Mouse (Mus musculus) left cerebral cortex, adult 8-10 months (tissue): ENCODE measurements around the gene Cfap74. TPM values are rescaled to one million over a fixed set of nuclear protein-coding genes. Genes with fewer than 3 reads are reported as not detected.
A peak's percentile ranks its signal among the peaks of the same experiment; 100 is the strongest.
"Not testable (repeated sequence)": the region's sequence is repeated elsewhere in the genome, so short reads cannot be mapped to it uniquely, and the experiment has no call there.

Experiments
- DNase-seq, 2 experiments: peaks; one replicate each; pipeline ENCODE4 v3.0.0; 2022; ENCODE audit warnings: low spot score in 2 of 2
- total RNA-seq, 4 experiments: library from RNA; stranded (reverse); gene quantifications; 2 replicates each; pipeline ENCODE4 v1.2.4; 2022

Cfap74 gene
- total RNA-seq, 4 experiments from 2014 or later: 13.3 to 18.2 (median 15.7) TPM

DNA sequence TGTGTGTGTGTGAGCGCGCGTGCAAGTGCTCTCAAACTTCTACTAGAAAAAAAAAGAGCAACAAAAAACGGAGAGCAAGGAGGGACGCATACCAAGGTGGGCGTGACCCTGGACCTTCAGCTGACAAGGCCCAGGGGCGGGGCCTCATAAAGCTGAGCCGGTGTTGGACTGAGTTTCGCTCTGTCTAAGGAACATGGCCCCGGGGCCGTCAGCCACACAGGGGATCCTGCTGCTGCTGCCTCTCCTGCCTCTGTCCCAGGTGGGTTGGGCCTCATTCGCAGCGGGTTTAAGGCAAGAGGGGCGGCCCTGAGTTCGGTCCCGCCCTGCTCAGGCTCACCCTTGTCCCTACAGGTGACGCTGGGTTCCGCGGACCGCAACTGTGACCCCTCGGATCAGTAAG lies 60.0 kb downstream of the Cfap74 start, which contains the start of gene Tmem52:
TSS of gene Tmem52 (plus strand) at position 163 of the 400 bp plus-strand sequence.
- DNase-seq: no peak

DNA sequence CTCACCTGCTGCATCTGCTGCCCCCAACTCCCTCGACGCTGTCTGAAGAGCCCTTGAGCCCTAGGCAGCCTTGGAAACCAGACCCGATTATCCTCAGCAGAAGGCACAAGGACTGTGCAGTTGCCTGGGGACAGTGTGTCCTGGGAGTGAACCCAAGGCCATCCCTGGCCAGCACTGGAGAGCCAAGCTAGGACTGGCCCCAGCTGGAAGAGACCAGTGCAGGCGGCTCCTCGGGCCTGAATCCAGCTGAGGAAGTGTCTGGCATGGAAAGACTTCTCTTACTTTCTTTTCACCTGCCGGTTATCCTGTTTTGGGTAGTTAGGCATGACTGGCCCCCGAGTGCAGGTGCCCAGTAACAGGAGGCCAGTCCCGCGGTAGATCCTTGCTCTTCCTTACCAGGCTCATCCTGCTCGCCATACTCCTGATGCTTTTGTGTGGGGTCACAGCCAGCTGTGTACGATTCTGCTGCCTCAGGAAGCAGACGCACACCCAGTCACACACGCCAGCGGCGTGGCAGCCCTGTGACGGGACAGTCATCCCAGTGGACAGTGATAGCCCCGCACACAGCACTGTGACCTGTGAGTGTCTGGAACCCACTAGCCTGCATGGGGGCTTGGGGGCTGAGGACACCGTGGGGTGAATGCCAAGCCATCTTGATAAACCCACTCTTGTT lies 60.7 kb downstream of the Cfap74 start:
- DNase-seq: no peak

DNA sequence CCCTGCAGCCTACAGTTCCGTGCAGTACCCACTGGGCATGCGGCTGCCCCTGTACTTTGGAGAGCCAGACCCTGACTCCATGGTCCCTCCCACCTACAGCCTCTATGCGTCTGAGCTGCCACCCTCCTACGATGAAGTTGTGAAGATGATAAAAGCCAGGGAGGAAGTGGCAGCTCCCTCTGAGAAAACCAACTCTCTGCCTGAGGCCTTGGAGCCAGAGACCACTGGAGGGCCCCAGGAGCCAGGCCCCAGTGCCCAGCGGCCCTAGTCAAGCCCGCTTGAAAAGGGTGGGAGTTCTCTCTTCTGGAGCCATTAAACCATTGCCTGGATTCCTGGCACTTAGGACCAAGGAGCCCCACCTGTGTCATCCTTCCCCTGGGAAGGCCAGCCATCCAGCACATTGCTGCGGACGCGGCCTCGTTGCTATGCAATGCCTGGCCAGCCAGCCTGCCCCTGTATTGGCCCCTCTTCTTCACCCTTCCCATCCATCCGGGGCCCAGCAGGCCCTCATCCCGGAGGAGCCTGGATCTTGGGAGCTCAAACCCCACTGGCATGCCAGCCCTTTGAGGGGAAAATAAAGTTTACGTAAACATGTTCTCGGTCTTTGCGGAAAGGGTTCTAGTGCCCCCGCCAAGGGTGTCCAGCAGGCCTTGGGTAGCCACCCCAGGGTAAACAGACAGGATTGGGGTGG lies 61.4 kb downstream of the Cfap74 start:
- no peak for DNase-seq

- DNase-seq: no peak
Observed at GRCm38 (mm10) chr4:155470997-155471396, 62.0 kb downstream of the Cfap74 start.

GRCm38 (mm10) chr4:155471406-155471805 lies 62.4 kb downstream of the Cfap74 start:
- no peak for DNase-seq

DNA sequence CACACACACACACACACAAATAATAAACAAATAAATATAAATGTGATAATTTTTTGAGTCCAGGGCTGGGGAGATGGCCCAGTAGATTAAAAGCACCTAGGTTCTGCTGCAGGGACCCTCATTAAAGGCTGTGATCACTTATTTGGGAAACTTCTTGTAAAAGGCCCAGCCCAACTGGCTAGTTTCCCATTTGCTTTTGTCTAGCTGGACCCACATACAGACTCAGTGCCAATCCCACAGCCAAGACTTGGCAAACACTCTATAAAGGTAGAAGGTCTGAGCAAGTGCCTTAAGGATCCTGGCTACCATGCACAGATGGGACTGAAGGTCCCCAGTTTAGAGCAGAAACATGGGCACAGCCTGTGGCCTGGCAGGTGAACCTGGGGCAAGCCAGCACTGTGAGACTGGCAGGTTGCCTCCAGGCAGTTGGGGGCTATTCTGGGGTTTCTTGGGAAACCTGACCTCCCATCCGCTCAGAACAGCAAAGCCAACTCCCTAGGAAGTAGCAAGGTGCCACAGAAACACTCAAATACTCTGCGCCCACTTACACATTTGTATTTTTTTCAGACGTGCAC lies 63.8 kb downstream of the Cfap74 start:
- DNase-seq: no peak

DNA sequence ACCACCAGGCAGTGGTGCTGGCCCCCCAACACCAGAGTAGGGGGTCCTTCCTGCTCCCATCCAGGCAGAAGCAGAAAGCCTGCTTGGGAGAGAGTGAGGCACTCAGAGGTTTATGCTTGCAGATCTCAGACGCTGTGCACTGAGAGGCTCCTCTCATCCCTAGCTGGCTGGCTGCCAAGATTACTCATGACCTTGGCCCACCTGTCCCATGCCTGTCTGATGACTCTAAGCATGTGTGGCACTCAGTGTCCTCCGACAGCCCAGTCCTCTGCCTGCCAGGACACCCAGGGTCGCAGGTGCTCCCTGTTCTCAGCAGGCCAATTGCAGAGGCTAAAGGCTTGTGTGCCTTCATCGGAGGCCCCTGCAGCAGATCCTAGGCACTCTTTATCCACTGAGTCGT lies 64.3 kb downstream of the Cfap74 start:
- DNase-seq: no peak

DNA sequence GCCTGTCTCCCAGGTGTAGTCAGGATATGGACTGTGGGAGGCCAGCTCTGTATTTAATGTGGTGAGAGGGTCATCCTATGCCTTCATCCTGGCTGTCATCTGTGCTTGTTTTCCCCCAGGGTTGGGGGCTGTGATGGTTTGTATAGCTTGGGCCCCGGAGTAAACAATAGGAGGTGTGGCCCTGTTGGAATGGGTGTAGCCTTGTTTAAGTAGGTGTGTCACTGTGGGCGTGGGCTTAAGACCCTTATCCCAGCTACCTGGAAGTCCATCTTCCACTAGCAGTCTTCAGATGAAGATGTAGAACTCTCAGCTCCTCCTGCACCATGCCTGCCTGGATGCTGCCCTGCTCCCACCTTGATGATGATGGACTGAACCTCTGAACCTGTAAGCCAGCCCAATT lies 64.8 kb downstream of the Cfap74 start:
- DNase-seq: not testable (repeated sequence)

DNA sequence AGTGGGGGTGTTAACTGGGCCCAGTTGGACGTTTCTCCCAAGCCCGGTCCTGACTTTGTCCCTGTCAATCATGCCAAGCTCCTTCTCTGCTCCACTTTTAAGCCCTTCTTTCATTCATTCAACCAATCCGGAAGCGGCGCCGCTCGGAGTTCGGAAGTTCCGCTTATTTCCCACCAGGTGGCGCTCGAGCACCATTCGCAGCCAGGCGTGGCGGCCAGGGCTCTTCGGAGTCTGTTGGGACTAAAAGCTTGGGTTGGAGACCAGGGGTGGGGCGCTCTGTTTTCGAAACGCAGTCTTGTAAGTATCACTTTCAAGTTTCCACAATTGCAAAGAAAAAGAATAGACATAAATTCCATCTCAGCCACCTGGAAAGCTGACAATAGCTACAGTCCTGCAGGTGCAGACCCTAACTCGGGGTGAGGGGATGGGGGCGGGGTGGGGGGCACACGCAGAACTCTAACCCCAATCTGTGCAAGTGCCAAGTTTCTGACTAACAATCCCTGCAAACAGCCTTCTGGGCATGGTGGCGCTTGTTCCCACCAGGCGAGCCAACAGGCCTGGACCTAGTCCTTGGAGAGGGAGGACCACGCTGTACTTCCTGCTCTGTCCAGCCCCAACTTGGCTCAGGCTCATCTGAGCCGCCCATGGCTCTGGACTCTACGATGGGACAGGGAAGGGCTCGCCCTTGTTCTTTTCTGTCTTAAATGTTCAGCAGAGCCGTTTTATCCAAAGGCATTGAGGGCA lies 72.6 kb downstream of the Cfap74 start:
- DNase-seq: peak in 1 of 2 experiments; percentile 65

DNA sequence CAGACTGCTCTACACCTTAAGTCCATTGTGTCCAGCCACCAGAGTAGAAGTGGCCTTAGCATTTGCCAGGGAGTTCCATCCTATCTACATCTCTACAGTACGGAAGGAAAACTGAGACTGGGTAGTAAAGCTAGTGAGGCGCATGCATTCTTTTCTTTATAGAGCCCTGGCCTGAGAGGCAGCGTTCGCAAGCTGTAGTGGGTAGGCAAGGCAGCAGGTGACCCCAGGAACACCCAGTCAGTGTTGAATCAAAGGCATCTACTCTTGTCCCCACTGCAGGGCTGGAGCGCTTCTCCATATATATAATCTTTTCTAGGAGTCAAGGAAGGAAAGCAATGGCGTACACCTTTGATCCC lies 73.1 kb downstream of the Cfap74 start:
- no peak for DNase-seq

DNA sequence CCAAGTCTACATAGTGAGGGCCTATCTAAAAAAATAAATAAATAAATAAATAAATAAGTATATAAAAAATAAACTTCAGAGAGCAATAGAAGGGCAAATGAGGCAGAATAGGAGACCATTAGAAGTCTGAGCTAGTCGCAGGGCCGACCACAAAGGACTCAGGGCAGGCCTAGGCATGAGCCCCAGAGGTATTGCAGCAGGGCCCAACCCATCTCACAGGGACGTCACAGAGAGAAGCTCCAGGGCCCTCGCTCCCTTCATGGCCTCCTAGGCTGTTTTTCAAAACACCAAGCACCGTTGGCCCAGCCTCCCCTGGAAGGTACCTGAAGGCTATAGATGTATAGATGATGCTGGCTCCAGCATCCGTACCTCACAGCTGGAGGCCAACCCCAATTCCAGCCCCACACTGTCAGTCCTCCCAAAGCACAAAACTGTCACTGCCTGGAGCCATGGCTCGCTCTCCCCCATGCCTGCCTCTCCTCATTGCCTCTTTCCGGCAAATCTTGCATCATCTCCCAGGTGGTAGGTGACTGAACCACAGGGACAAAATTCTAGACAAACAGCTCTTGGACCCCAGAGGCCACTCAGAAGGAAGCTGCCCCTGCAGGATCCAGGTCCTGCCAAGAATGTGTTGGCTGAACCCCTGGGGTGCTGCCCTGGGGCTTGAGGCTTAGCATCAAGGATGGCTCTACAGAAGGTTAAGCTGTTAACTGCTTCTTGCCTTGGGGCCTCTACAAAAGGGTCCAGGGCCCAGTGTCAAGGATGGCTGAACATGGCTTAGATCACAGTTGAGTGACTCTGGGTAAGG lies 73.9 kb downstream of the Cfap74 start:
- DNase-seq: no peak

DNA sequence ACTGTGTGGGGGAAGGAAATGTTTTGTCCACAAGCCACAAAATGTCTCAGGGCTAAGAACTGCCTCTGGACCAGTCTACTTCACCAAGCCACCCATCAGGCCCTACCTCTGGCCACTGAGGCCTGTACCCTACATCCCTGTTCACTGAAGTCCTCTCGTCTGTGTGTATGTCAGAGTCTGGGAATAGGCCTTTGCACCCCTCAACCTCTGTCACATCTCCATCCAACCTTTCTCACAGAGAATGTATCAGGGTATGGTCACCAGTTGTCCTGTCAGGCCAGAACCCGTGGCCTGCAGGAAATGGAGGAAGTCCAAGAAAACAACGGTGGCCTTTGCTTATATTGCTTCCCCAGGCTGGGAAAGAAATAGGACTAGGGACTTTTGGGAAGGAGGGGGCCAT lies 76.5 kb downstream of the Cfap74 start:
- no peak for DNase-seq

GRCm38 (mm10) chr4:155487746-155488145 lies 78.8 kb downstream of the Cfap74 start:
- DNase-seq: no peak

GRCm38 (mm10) chr4:155488232-155489025 lies 79.4 kb downstream of the Cfap74 start:
- DNase-seq: peak in 1 of 2 experiments; percentile 52

GRCm38 (mm10) chr4:155489101-155489970 lies 80.3 kb downstream of the Cfap74 start:
- no peak for DNase-seq

- DNase-seq: no peak
Observed at GRCm38 (mm10) chr4:155490456-155490855, 81.5 kb downstream of the Cfap74 start.

DNA sequence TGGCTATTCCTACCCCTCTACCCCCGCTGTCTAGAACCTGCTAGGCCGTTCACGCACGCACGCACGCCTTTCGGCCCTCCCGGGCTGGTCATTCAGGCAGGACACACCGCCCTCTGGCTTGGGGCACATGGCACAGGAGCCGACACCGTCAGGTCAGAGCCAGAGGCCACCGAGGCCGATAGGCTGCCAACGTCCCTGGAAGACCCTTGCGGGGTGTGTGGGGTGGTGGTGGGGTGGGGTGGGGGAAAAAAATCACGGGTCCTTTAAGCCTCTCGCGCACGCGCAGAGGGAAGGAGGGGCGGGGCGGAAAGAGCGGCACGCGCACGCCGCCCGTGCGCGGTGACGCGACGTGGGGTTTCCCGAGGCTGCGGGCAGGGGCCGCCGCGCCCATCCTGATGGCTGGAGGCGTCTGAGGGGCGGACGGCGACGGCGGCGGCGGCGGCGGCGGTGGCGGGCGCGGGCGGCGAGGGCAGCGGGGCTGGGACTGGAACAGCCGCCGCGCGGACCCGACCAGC lies 82.1 kb downstream of the Cfap74 start, which contains the start of gene Gnb1:
TSS of gene Gnb1 (plus strand) at position 372 of the 515 bp plus-strand sequence.
- DNase-seq: peak; percentile 85 to 89

DNA sequence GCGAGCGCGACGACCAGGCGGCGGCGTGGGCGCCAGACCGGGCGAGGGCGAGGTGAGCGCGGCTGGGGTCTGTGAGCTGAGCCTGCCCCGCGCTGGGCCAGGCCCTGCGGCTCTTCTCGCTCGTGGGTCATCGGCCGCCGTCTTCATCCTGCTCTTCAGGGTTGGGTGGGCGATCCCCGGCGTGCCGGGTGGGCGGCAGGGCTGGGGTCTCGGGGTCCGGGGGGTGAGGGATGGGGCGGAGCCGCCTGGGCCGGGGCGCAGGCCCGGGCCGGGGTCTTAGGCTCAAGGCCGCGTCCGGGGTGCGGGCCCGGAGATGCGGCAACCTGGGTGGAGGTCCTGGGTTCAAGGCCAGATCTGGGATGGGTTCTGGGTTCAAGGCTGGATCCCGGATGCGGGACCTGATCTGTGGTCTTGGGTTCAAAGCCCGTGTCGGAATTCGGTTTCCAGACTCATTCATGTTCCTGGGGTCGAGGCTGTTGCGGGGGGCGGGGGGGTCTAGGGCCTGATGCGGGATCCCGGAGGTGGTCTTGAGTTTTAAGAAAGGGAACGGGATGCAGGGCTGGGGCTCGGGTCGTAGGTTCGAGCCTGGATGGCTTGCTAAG lies 82.6 kb downstream of the Cfap74 start:
- DNase-seq: peak in 1 of 2 experiments; percentile 30
